Mouse (Mus musculus): ENCODE results near the gene Dhx58.

DNA sequence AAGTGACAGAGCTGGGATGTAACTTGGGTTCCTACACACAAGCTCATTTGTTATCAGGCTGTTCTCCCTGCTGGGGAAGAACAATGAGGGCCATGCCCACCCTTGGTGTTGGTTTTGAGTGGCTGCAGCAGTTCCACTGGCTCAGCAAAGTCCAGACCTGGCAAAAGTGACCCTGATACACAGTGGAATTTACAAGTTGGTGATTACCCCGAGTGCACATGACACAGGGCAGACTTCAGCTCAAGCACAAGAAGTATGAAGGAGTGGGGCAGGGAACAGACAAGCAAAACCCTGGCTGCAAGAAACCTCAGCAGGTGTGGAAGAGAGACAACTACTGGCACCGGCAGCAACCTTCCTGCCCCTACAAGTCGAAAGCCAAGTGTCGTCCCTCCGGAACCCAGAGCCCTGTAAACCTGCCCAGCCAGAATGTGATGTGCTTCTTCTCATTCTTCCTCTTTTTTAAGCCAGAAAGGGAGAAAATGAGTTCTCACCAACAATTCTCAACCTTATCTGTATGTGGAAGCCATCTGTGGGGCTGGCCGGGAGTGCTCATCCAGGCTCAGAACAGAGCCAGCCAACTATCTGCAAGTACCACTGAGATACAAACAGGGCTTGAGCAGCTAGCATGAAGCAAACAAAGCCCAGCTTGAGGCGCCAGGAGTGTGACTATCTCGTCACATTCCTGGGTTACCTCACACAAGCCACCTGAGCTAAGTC lies 17.9 kb upstream of the Dhx58 start:
- TF ChIP-seq CTCF (IDR thresholded peaks at IDR 0.05; ENCODE audit: low read depth): no peak
- TF ChIP-seq EP300 (IDR thresholded peaks at IDR 0.05; ENCODE audit: low read depth): no peak

Data from liver, postnatal 0 days (tissue).